In genomic region chr8:48567929-48568607, GRCm38 (mm10) we compare ENCODE assay signal across 11 mouse cellular contexts.
DNase-seq lines count a peak whose midpoint lies in the region; ATAC-seq and TF ChIP-seq lines count a peak whose summit lies in the region.
"Had no signal": no experiment of that assay in that cellular context is flagged by ENCODE, and none has a peak within 500 bp of the region (broad histone marks: within the 10 kb centered on the region; RNA-seq: fewer than 3 reads in every experiment).

No protein-coding gene starts in this region.

- no peaks in the 10 kb centered on the region for H3K27me3 ChIP-seq in forebrain, embryonic 10.5 days (ENCODE audit: poor library complexity, severe bottlenecking)
- no peaks in the 10 kb centered on the region for H3K27me3 ChIP-seq in forebrain, embryonic 11.5 days (ENCODE audit: control insufficient read depth, insufficient read depth, low read length)
- no peaks in the 10 kb centered on the region for H3K27me3 ChIP-seq in forebrain, postnatal 0 days (ENCODE audit: insufficient read depth, low read length)
- no peaks in the 10 kb centered on the region for H3K27me3 ChIP-seq in midbrain, embryonic 13.5 days
- H3K27me3 ChIP-seq: liver, embryonic 12.5 days had no signal

- H3K9ac ChIP-seq in forebrain, embryonic 11.5 days (ENCODE audit: low read length): no peak overlapping the region
- 0 out of 2 replicates have a peak overlapping the region, but pooled peaks have one; percentile 10 for H3K9ac ChIP-seq in forebrain, postnatal 0 days
- 0 out of 2 replicates have a peak overlapping the region, but pooled peaks have one; percentile 14 for H3K9ac ChIP-seq in midbrain, embryonic 13.5 days (replicated peaks)
- H3K9ac ChIP-seq: liver, embryonic 12.5 days had no signal

- H3K9me3 ChIP-seq in forebrain, embryonic 10.5 days: no peaks in the 10 kb centered on the region
- no peaks in the 10 kb centered on the region for H3K9me3 ChIP-seq in forebrain, embryonic 11.5 days (ENCODE audit: control insufficient read depth, low read length)
- H3K9me3 ChIP-seq in forebrain, postnatal 0 days (ENCODE audit: low read length): no peaks in the 10 kb centered on the region
- H3K9me3 ChIP-seq in midbrain, embryonic 13.5 days: no peaks in the 10 kb centered on the region
- H3K9me3 ChIP-seq: liver, embryonic 12.5 days had no signal

- no peak overlapping the region for H3K4me2 ChIP-seq in forebrain, embryonic 11.5 days (ENCODE audit: low read depth, low read length, severe bottlenecking)
- H3K4me2 ChIP-seq in forebrain, postnatal 0 days (ENCODE audit: low read depth): peak overlapping the region; percentile 13; the same call in 1 of the 2 replicates
- H3K4me2 ChIP-seq in midbrain, embryonic 13.5 days (replicated peaks): peak overlapping the region; percentile 30
- H3K4me2 ChIP-seq: liver, embryonic 12.5 days had no signal

- no peaks in the 10 kb centered on the region for H3K36me3 ChIP-seq in forebrain, embryonic 10.5 days (replicated peaks)
- no peaks in the 10 kb centered on the region for H3K36me3 ChIP-seq in forebrain, embryonic 11.5 days (ENCODE audit: control insufficient read depth, insufficient read depth, low read length)
- H3K36me3 ChIP-seq in forebrain, postnatal 0 days (ENCODE audit: insufficient read depth): no peaks in the 10 kb centered on the region
- no peaks in the 10 kb centered on the region for H3K36me3 ChIP-seq in midbrain, embryonic 13.5 days
- H3K36me3 ChIP-seq: liver, embryonic 12.5 days had no signal

- H3K4me3 ChIP-seq in forebrain, embryonic 10.5 days: no peak overlapping the region
- H3K4me3 ChIP-seq in forebrain, embryonic 11.5 days (ENCODE audit: low read depth, low read length): no peak overlapping the region
- no peak overlapping the region for H3K4me3 ChIP-seq in forebrain, postnatal 0 days (ENCODE audit: low read depth, low read length)
- no peak overlapping the region for H3K4me3 ChIP-seq in midbrain, embryonic 13.5 days (replicated peaks)
- H3K4me3 ChIP-seq: liver, embryonic 12.5 days had no signal

- WGBS in forebrain, embryonic 10.5 days: 53% methylated on average over 10 of the region's 10 CpGs
- WGBS in forebrain, embryonic 11.5 days: 49% methylated on average over 10 of the region's 10 CpGs
- WGBS in forebrain, postnatal 0 days: 20% methylated on average over 10 of the region's 10 CpGs
- 18% methylated on average over 10 of the region's 10 CpGs for WGBS in midbrain, embryonic 13.5 days

- peaks cover 26% of the 10 kb centered on the region for H3K4me1 ChIP-seq in forebrain, embryonic 10.5 days
- H3K4me1 ChIP-seq in forebrain, embryonic 11.5 days (replicated peaks; ENCODE audit: control insufficient read depth, insufficient read depth, low read length): peaks cover 4% of the 10 kb centered on the region; the same call in 1 of the 2 replicates
- 0 out of 2 replicates have a peak, but pooled peaks cover 9% of the 10 kb centered on the region for H3K4me1 ChIP-seq in forebrain, postnatal 0 days (ENCODE audit: insufficient read depth)
- peaks cover 31% of the 10 kb centered on the region for H3K4me1 ChIP-seq in midbrain, embryonic 13.5 days (replicated peaks)
- H3K4me1 ChIP-seq: liver, embryonic 12.5 days had no signal

- ATAC-seq in forebrain, embryonic 11.5 days (replicated peaks; ENCODE audit: low FRiP score): no peak
- ATAC-seq in forebrain, postnatal 0 days: peak; percentile 83
- ATAC-seq in midbrain, embryonic 13.5 days: peak; percentile 80; the same call in 1 of the 2 replicates
- ATAC-seq: liver, embryonic 12.5 days had no signal

- no peak for TF ChIP-seq CTCF in forebrain, postnatal 0 days (IDR thresholded peaks at IDR 0.05; ENCODE audit: low read depth)

- peak overlapping the region; percentile 54 for H3K27ac ChIP-seq in forebrain, embryonic 10.5 days
- no peak overlapping the region for H3K27ac ChIP-seq in forebrain, embryonic 11.5 days (ENCODE audit: low read depth, low read length)
- H3K27ac ChIP-seq in forebrain, postnatal 0 days (ENCODE audit: low read depth, low read length): peak overlapping the region; percentile 72
- peak overlapping the region; percentile 76 for H3K27ac ChIP-seq in midbrain, embryonic 13.5 days
- H3K27ac ChIP-seq: liver, embryonic 12.5 days; macrophage had no signal

- no peak for DNase-seq in forebrain, embryonic 10.5 days (ENCODE audit: extremely low spot score, low spot score)
- no peak for DNase-seq in forebrain, embryonic 11.5 days (ENCODE audit: low spot score)
- DNase-seq in brain, adult 2 months (ENCODE audit: low read depth, low spot score): peak; percentile 49
- peak; percentile 70 for DNase-seq in forebrain, postnatal 0 days
- no peak for DNase-seq in spleen, postnatal 36 days (ENCODE audit: low spot score in 2 of 2)
- no peak for DNase-seq in c-Kit-positive CD71-positive TER-119-positive erythroid progenitor cells, embryonic 14.5 days (ENCODE audit: low spot score)
- DNase-seq in lung, adult 18-20 months: no peak
- DNase-seq: kidney, postnatal 14 days had no signal

Comparison
In these comparisons a context has a peak if more than half of its experiments do, and no peak if none do; other contexts are left out.
1. DNase-seq: peak in brain, adult 2 months (single experiment) and forebrain, postnatal 0 days (single experiment); none in forebrain, embryonic 10.5 days (single experiment), forebrain, embryonic 11.5 days (single experiment), spleen, postnatal 36 days (0 of 2), c-Kit-positive CD71-positive TER-119-positive erythroid progenitor cells, embryonic 14.5 days (single experiment) and lung, adult 18-20 months (0 of 2).